Mouse (Mus musculus): Measurements from ENCODE around the gene Plbd2.

GRCm38 (mm10) chr5:120512911-120513555 lies 9.6 kb upstream of the Plbd2 start:
- TF ChIP-seq POLR2A (IDR thresholded peaks at IDR 0.05; ENCODE audit: low read depth, low read length) (no peak), CTCF (IDR thresholded peaks at IDR 0.05; ENCODE audit: extremely low read depth, insufficient read depth, insufficient read length, insufficient replicate concordance) (no peak)
